ENCODE assay signal across 8 mouse cellular contexts in genomic region chr15:89452906-89453864, GRCm38 (mm10). TPM values are rescaled to one million over a fixed set of nuclear protein-coding genes. Genes with fewer than 3 reads are reported as not detected.
DNase-seq lines count a peak whose midpoint lies in the region; ATAC-seq lines count a peak whose summit lies in the region.

No protein-coding gene starts in this region.

- intact Hi-C loops in left cerebral cortex, postnatal 25 days (cut with DNase I) = no loop called here

- peaks cover 8% of the 10 kb centered on the region for H3K4me1 ChIP-seq in intestine, embryonic 15.5 days (replicated peaks)
- peaks cover 5% of the 10 kb centered on the region for H3K4me1 ChIP-seq in liver, embryonic 16.5 days (ENCODE audit: control insufficient read depth, low read depth, low read length)

- H3K9ac ChIP-seq in intestine, embryonic 15.5 days = no peak overlapping the region
- no peak overlapping the region for H3K9ac ChIP-seq in liver, embryonic 16.5 days (ENCODE audit: low read depth, low read length)

- WGBS in intestine, embryonic 15.5 days = 5% methylated on average over 24 of the region's 24 CpGs
- 5% methylated on average over 24 of the region's 24 CpGs for WGBS in liver, embryonic 16.5 days (ENCODE audit: insufficient replicate concordance)

- H3K27ac ChIP-seq in intestine, embryonic 15.5 days = no peak overlapping the region; the same call in 1 of the 2 replicates
- H3K27ac ChIP-seq in liver, embryonic 16.5 days (ENCODE audit: low read length) = no peak overlapping the region

- H3K9me3 ChIP-seq in intestine, embryonic 15.5 days = no peaks in the 10 kb centered on the region
- H3K9me3 ChIP-seq in liver, embryonic 16.5 days (replicated peaks; ENCODE audit: control insufficient read depth, low read length) = no peaks in the 10 kb centered on the region

- no peak for DNase-seq in cerebellum, adult 11-12 months
- DNase-seq in adrenal gland, postnatal 14 days = peak; percentile 86
- DNase-seq in gastrocnemius, postnatal 10 days = peak; percentile 75
- peak; percentile 72 for DNase-seq in neural tube, embryonic 10.5 days (ENCODE audit: extremely low spot score, low spot score)
- DNase-seq in left cerebral cortex, postnatal 25 days (ENCODE audit: low spot score in 2 of 2) = no peak

- peak overlapping the region; percentile 43 for H3K4me3 ChIP-seq in intestine, embryonic 15.5 days (replicated peaks)
- no peak overlapping the region for H3K4me3 ChIP-seq in liver, embryonic 16.5 days (ENCODE audit: low read depth, low read length)

- peak overlapping the region; percentile 78 for H3K4me2 ChIP-seq in intestine, embryonic 15.5 days (replicated peaks)
- no peak overlapping the region for H3K4me2 ChIP-seq in liver, embryonic 16.5 days (ENCODE audit: low read depth, low read length)

- 0 out of 2 replicates have a peak, but pooled peaks have one; percentile 16 for ATAC-seq in cerebellum, adult (ENCODE audit: insufficient number of reproducible peaks, low FRiP score, low TSS enrichment)
- ATAC-seq in intestine, embryonic 15.5 days = peak; percentile 82
- 0 out of 2 replicates have a peak, but pooled peaks have one; percentile 16 for ATAC-seq in liver, embryonic 16.5 days (ENCODE audit: low read depth)

- H3K36me3 ChIP-seq in intestine, embryonic 15.5 days = no peaks in the 10 kb centered on the region
- H3K36me3 ChIP-seq in liver, embryonic 16.5 days (ENCODE audit: control insufficient read depth, insufficient read depth) = no peaks in the 10 kb centered on the region

- peaks cover 21% of the 10 kb centered on the region for H3K27me3 ChIP-seq in intestine, embryonic 15.5 days (replicated peaks)
- H3K27me3 ChIP-seq in liver, embryonic 16.5 days (ENCODE audit: control insufficient read depth, insufficient read depth, low read depth, low read length) = peaks cover 23% of the 10 kb centered on the region

RNA-seq across cellular contexts. Expression of gene Mapk8ip2, which starts 0.5 kb away (rescaled TPM):
- 8.0 and 9.1 TPM in 2 replicates for total RNA-seq in adrenal gland, postnatal 14 days (2021)
- under 1 TPM; 0.23 to 0.26 TPM for total RNA-seq in gastrocnemius, postnatal 10 days (2021)
- polyA plus RNA-seq in intestine, embryonic 15.5 days (2015; fragmentation: Nextera tagmentation; extraction: Ambion mirVana) = 4.1 and 4.5 TPM in 2 replicates
- 0.26 TPM in 1 of 2 replicates, not detected in the other for polyA plus RNA-seq in liver, embryonic 16.5 days (2015; fragmentation: Nextera tagmentation; extraction: Ambion mirVana)
- total RNA-seq in left cerebral cortex, postnatal 25 days (2021) = 100 to 1,000 TPM; 201 to 242 TPM

RNA-seq across cellular contexts. Expression of gene Chkb, which starts 23.5 kb away (rescaled TPM):
- total RNA-seq in adrenal gland, postnatal 14 days (2021) = 98.6 and 101 TPM in 2 replicates
- total RNA-seq in gastrocnemius, postnatal 10 days (2021) = 10 to 100 TPM; 21.4 to 40.0 TPM
- 52.6 and 61.8 TPM in 2 replicates for polyA plus RNA-seq in intestine, embryonic 15.5 days (2015; fragmentation: Nextera tagmentation; extraction: Ambion mirVana)
- polyA plus RNA-seq in liver, embryonic 16.5 days (2015; fragmentation: Nextera tagmentation; extraction: Ambion mirVana) = 25.8 and 27.5 TPM in 2 replicates
- 10 to 100 TPM; 35.4 to 39.7 TPM for total RNA-seq in left cerebral cortex, postnatal 25 days (2021)

RNA-seq across cellular contexts. Expression of gene Gm44502, which starts 23.7 kb away (rescaled TPM):
- total RNA-seq in adrenal gland, postnatal 14 days (2021) = 11.0 and 11.5 TPM in 2 replicates
- total RNA-seq in gastrocnemius, postnatal 10 days (2021) = under 1 TPM; 0.66 to 0.81 TPM
- not detected in 2 replicates for polyA plus RNA-seq in intestine, embryonic 15.5 days (2015; fragmentation: Nextera tagmentation; extraction: Ambion mirVana)
- polyA plus RNA-seq in liver, embryonic 16.5 days (2015; fragmentation: Nextera tagmentation; extraction: Ambion mirVana) = 0.14 and 0.19 TPM in 2 replicates
- total RNA-seq in left cerebral cortex, postnatal 25 days (2021) = under 1 TPM in 1 of 2 experiments, not detected in 1; 0.80 TPM

RNA-seq across cellular contexts. Expression of gene C730034F03Rik, which starts 23.8 kb away (rescaled TPM):
- 2.5 TPM in 2 replicates for total RNA-seq in adrenal gland, postnatal 14 days (2021)
- under 1 TPM; 0.38 to 0.88 TPM for total RNA-seq in gastrocnemius, postnatal 10 days (2021)
- polyA plus RNA-seq in intestine, embryonic 15.5 days (2015; fragmentation: Nextera tagmentation; extraction: Ambion mirVana) = 2.5 and 2.8 TPM in 2 replicates
- 2.0 TPM in 2 replicates for polyA plus RNA-seq in liver, embryonic 16.5 days (2015; fragmentation: Nextera tagmentation; extraction: Ambion mirVana)
- 1 to 10 TPM; 1.9 to 2.1 TPM for total RNA-seq in left cerebral cortex, postnatal 25 days (2021)

RNA-seq across cellular contexts. Expression of gene Arsa, which starts 24.0 kb away (rescaled TPM):
- total RNA-seq in adrenal gland, postnatal 14 days (2021) = 23.3 and 26.9 TPM in 2 replicates
- 10 to 100 TPM in 1 of 2 experiments, 1 to 10 TPM in 1; 6.5 to 11.0 TPM for total RNA-seq in gastrocnemius, postnatal 10 days (2021)
- 22.5 and 26.0 TPM in 2 replicates for polyA plus RNA-seq in intestine, embryonic 15.5 days (2015; fragmentation: Nextera tagmentation; extraction: Ambion mirVana)
- polyA plus RNA-seq in liver, embryonic 16.5 days (2015; fragmentation: Nextera tagmentation; extraction: Ambion mirVana) = 4.3 and 5.0 TPM in 2 replicates
- total RNA-seq in left cerebral cortex, postnatal 25 days (2021) = 10 to 100 TPM; 30.4 to 32.5 TPM

Comparison
In these comparisons a context has a peak if more than half of its experiments do, and no peak if none do; other contexts are left out.
1. ATAC-seq: peak in every context shown above with its lines; median percentile 82 in intestine, embryonic 15.5 days; 16 in cerebellum, adult; 16 in liver, embryonic 16.5 days.
2. DNase-seq: peak in adrenal gland, postnatal 14 days (single experiment), gastrocnemius, postnatal 10 days (single experiment) and neural tube, embryonic 10.5 days (single experiment); none in cerebellum, adult 11-12 months (single experiment) and left cerebral cortex, postnatal 25 days (0 of 2).
3. RNA of gene Mapk8ip2, which starts 0.5 kb away (total RNA-seq): 201 to 242 TPM in left cerebral cortex, postnatal 25 days; 8.0 to 9.1 TPM in adrenal gland, postnatal 14 days and 0.23 to 0.26 TPM in gastrocnemius, postnatal 10 days; every median in the first group is over 10 times any median in the second.